Mouse (Mus musculus): Measurements from ENCODE around the gene Wwox. TPM values are rescaled to one million over a fixed set of nuclear protein-coding genes. Genes with fewer than 3 reads are reported as not detected.

The Wwox gene
- polyA plus RNA-seq, 2 experiments = 2.5 to 2.6 TPM

- ATAC-seq (ENCODE audit: insufficient read depth) (no peak), DNase-seq (ENCODE audit: low read depth in 3 of 3, low spot score in 3 of 3) (no peak)
- WGBS (ENCODE audit: insufficient replicate concordance) = 56% methylated on average over 1 of the region's 1 CpGs
- no peaks in the 10 kb centered on the region for H3K36me3 ChIP-seq (replicated peaks; ENCODE audit: control insufficient read depth, insufficient read depth, low read depth)
- H3K4me3 ChIP-seq (ENCODE audit: insufficient read depth in 1 of 2, low read depth in 2 of 2, low read length in 2 of 2) = no peak overlapping the region
- no peak overlapping the region for H3K9ac ChIP-seq (replicated peaks)
- H3K4me2 ChIP-seq (ENCODE audit: low read depth) = no peak overlapping the region
- no peak overlapping the region for H3K27ac ChIP-seq
- TF ChIP-seq CTCF (IDR thresholded peaks at IDR 0.05; ENCODE audit: low read depth) (no peak), EP300 (IDR thresholded peaks at IDR 0.05; ENCODE audit: low read depth) (no peak)
- no peaks in the 10 kb centered on the region for H3K27me3 ChIP-seq (ENCODE audit: control insufficient read depth, insufficient read depth, low read length)
- H3K9me3 ChIP-seq (ENCODE audit: control insufficient read depth, low read length) = no peaks in the 10 kb centered on the region
- H3K4me1 ChIP-seq (replicated peaks; ENCODE audit: control insufficient read depth in 2 of 2, insufficient read depth in 2 of 2, low read length in 1 of 2) = 0 out of 4 replicates have a peak, but pooled peaks cover 0 to 3% of the 10 kb centered on the region in 2 experiments
These were observed 70.8 kb downstream of the Wwox start for GRCm38 (mm10) chr8:114510226-114510625.

- Histone ChIP-seq H3K4me2 (ENCODE audit: low read depth) (no peak overlapping the region), H3K36me3 (replicated peaks; ENCODE audit: control insufficient read depth, insufficient read depth, low read depth) (no peaks in the 10 kb centered on the region), H3K9ac (replicated peaks) (no peak overlapping the region), H3K27ac (no peak overlapping the region), H3K27me3 (ENCODE audit: control insufficient read depth, insufficient read depth, low read length) (no peaks in the 10 kb centered on the region), H3K4me1 (replicated peaks; ENCODE audit: control insufficient read depth in 2 of 2, insufficient read depth in 2 of 2, low read length in 1 of 2) (no peaks in the 10 kb centered on the region), H3K9me3 (ENCODE audit: control insufficient read depth, low read length) (no peaks in the 10 kb centered on the region), H3K4me3 (ENCODE audit: insufficient read depth in 1 of 2, low read depth in 2 of 2, low read length in 2 of 2) (no peak overlapping the region)
- TF ChIP-seq CTCF (IDR thresholded peaks at IDR 0.05; ENCODE audit: low read depth) (no peak), EP300 (IDR thresholded peaks at IDR 0.05; ENCODE audit: low read depth) (no peak)
- ATAC-seq (ENCODE audit: insufficient read depth) (no peak), DNase-seq (ENCODE audit: low read depth in 3 of 3, low spot score in 3 of 3) (no peak)
- WGBS (ENCODE audit: insufficient replicate concordance) = 70% methylated on average over 26 of the region's 26 CpGs
These were observed 72.8 kb downstream of the Wwox start for GRCm38 (mm10) chr8:114512075-114512935.

GRCm38 (mm10) chr8:114514692-114515091, 75.2 kb downstream of the Wwox start:
- DNase-seq (ENCODE audit: low read depth in 3 of 3, low spot score in 3 of 3) = no peak

GRCm38 (mm10) chr8:114523061-114523460, 83.6 kb downstream of the Wwox start:
- no peaks in the 10 kb centered on the region for H3K36me3 ChIP-seq (replicated peaks; ENCODE audit: control insufficient read depth, insufficient read depth, low read depth)
- no peaks in the 10 kb centered on the region for H3K27me3 ChIP-seq (ENCODE audit: control insufficient read depth, insufficient read depth, low read length)
- no peak overlapping the region for H3K4me2 ChIP-seq (ENCODE audit: low read depth)
- H3K4me1 ChIP-seq (replicated peaks; ENCODE audit: control insufficient read depth in 2 of 2, insufficient read depth in 2 of 2, low read length in 1 of 2) = peaks cover 0 to 2% of the 10 kb centered on the region in 2 experiments; a peak in 1 of 4 replicates
- no peak for TF ChIP-seq EP300 (IDR thresholded peaks at IDR 0.05; ENCODE audit: low read depth)
- no peak for TF ChIP-seq CTCF (IDR thresholded peaks at IDR 0.05; ENCODE audit: low read depth)
- no peak for DNase-seq (ENCODE audit: low read depth in 3 of 3, low spot score in 3 of 3)
- H3K9ac ChIP-seq (replicated peaks) = no peak overlapping the region
- H3K4me3 ChIP-seq (ENCODE audit: insufficient read depth in 1 of 2, low read depth in 2 of 2, low read length in 2 of 2) = no peak overlapping the region
- no peaks in the 10 kb centered on the region for H3K9me3 ChIP-seq (ENCODE audit: control insufficient read depth, low read length)
- 62% methylated on average over 2 of the region's 2 CpGs for WGBS (ENCODE audit: insufficient replicate concordance)
- no peak overlapping the region for H3K27ac ChIP-seq
- no peak for ATAC-seq (ENCODE audit: insufficient read depth)

More at GRCm38 (mm10) chr8:114514692-114515091, 75.2 kb downstream of the Wwox start:
- H3K4me3 ChIP-seq (ENCODE audit: insufficient read depth in 1 of 2, low read depth in 2 of 2, low read length in 2 of 2) = no peak overlapping the region
- ATAC-seq (ENCODE audit: insufficient read depth) = no peak
- H3K27ac ChIP-seq = no peak overlapping the region
- H3K9ac ChIP-seq (replicated peaks) = no peak overlapping the region
- H3K4me2 ChIP-seq (ENCODE audit: low read depth) = no peak overlapping the region
- TF ChIP-seq CTCF (IDR thresholded peaks at IDR 0.05; ENCODE audit: low read depth) (no peak), EP300 (IDR thresholded peaks at IDR 0.05; ENCODE audit: low read depth) (no peak)
- no peaks in the 10 kb centered on the region for H3K4me1 ChIP-seq (replicated peaks; ENCODE audit: control insufficient read depth in 2 of 2, insufficient read depth in 2 of 2, low read length in 1 of 2)
- no peaks in the 10 kb centered on the region for H3K9me3 ChIP-seq (ENCODE audit: control insufficient read depth, low read length)
- no peaks in the 10 kb centered on the region for H3K27me3 ChIP-seq (ENCODE audit: control insufficient read depth, insufficient read depth, low read length)
- no peaks in the 10 kb centered on the region for H3K36me3 ChIP-seq (replicated peaks; ENCODE audit: control insufficient read depth, insufficient read depth, low read depth)
- WGBS (ENCODE audit: insufficient replicate concordance) = 81% methylated on average over 11 of the region's 11 CpGs

- Histone ChIP-seq H3K27me3 (ENCODE audit: control insufficient read depth, insufficient read depth, low read length) (no peaks in the 10 kb centered on the region), H3K4me2 (ENCODE audit: low read depth) (no peak overlapping the region)
These were observed 87.3 kb downstream of the Wwox start for GRCm38 (mm10) chr8:114526626-114527267.

More at GRCm38 (mm10) chr8:114526626-114527267, 87.3 kb downstream of the Wwox start:
- Histone ChIP-seq H3K4me1 (replicated peaks; ENCODE audit: control insufficient read depth in 2 of 2, insufficient read depth in 2 of 2, low read length in 1 of 2) (peaks cover 0 to 2% of the 10 kb centered on the region in 2 experiments; a peak in 1 of 4 replicates), H3K4me3 (ENCODE audit: insufficient read depth in 1 of 2, low read depth in 2 of 2, low read length in 2 of 2) (no peak overlapping the region), H3K9me3 (ENCODE audit: control insufficient read depth, low read length) (no peaks in the 10 kb centered on the region), H3K9ac (replicated peaks) (no peak overlapping the region), H3K27ac (no peak overlapping the region), H3K36me3 (replicated peaks; ENCODE audit: control insufficient read depth, insufficient read depth, low read depth) (no peaks in the 10 kb centered on the region)
- 66% methylated on average over 15 of the region's 15 CpGs for WGBS (ENCODE audit: insufficient replicate concordance)
- ATAC-seq (ENCODE audit: insufficient read depth) = no peak
- DNase-seq (ENCODE audit: low read depth in 3 of 3, low spot score in 3 of 3) = no peak
- no peak for TF ChIP-seq EP300 (IDR thresholded peaks at IDR 0.05; ENCODE audit: low read depth)
- TF ChIP-seq CTCF (IDR thresholded peaks at IDR 0.05; ENCODE audit: low read depth) = no peak

Data from liver, embryonic 14.5 days (tissue).